Mouse (Mus musculus) monocyte, adult 59 days (primary cell): ENCODE results near the gene Grb14. TPM values are rescaled to one million over a fixed set of nuclear protein-coding genes. Genes with fewer than 3 reads are reported as not detected.

ENCODE experiments used
- total RNA-seq, 2 experiments: library from RNA; stranded (reverse); gene quantifications; one replicate each; pipeline ENCODE4 v1.2.4; 2023

Grb14 gene
- total RNA-seq = under 1 TPM; 0.61 to 0.86 TPM

GRCm38 (mm10) chr2:65024887-65025286, at the start of gene Grb14:
Gene Grb14, minus strand, starts transcription at chr2:65024987.

Other genes with a start within 250 kb of the Grb14 start
- under 1 TPM; 0.43 to 0.84 TPM for gene Cobll1, start 214.4 kb upstream of the Grb14 start, total RNA-seq